Mouse (Mus musculus): ENCODE measurements around the gene Knop1.

Knop1 gene

GRCm38 (mm10) chr7:118848796-118849195, 7.3 kb downstream of the Knop1 start:
- no peak for DNase-seq (ENCODE audit: low spot score in 2 of 2)

- DNase-seq (ENCODE audit: low spot score in 2 of 2): no peak
These were observed 9.7 kb downstream of the Knop1 start for GRCm38 (mm10) chr7:118846329-118846728.

GRCm38 (mm10) chr7:118845141-118845540, 10.9 kb downstream of the Knop1 start:
- DNase-seq (ENCODE audit: low spot score in 2 of 2): no peak

GRCm38 (mm10) chr7:118842938-118843337, 13.1 kb downstream of the Knop1 start:
- DNase-seq (ENCODE audit: low spot score in 2 of 2): no peak

- no peak for DNase-seq (ENCODE audit: low spot score in 2 of 2)
These were observed 14.3 kb downstream of the Knop1 start for GRCm38 (mm10) chr7:118841796-118842195.

GRCm38 (mm10) chr7:118841030-118841745, 14.9 kb downstream of the Knop1 start:
- DNase-seq (ENCODE audit: low spot score in 2 of 2): no peak

GRCm38 (mm10) chr7:118837901-118838300, 18.2 kb downstream of the Knop1 start:
- no peak for DNase-seq (ENCODE audit: low spot score in 2 of 2)

GRCm38 (mm10) chr7:118827975-118828416, 28.1 kb downstream of the Knop1 start:
- DNase-seq (ENCODE audit: low spot score in 2 of 2): no peak

- no peak for DNase-seq (ENCODE audit: low spot score in 2 of 2)
These were observed 31.6 kb downstream of the Knop1 start for GRCm38 (mm10) chr7:118824451-118824850.

GRCm38 (mm10) chr7:118821887-118822556, 34.0 kb downstream of the Knop1 start:
- DNase-seq (ENCODE audit: low spot score in 2 of 2): no peak

- DNase-seq (ENCODE audit: low spot score in 2 of 2): no peak
These were observed 34.7 kb downstream of the Knop1 start for GRCm38 (mm10) chr7:118821356-118821755.

- no peak for DNase-seq (ENCODE audit: low spot score in 2 of 2)
These were observed 36.4 kb downstream of the Knop1 start for GRCm38 (mm10) chr7:118819666-118820065.

GRCm38 (mm10) chr7:118817741-118818140, 38.3 kb downstream of the Knop1 start:
- no peak for DNase-seq (ENCODE audit: low spot score in 2 of 2)

- DNase-seq (ENCODE audit: low spot score in 2 of 2): no peak
These were observed 39.8 kb downstream of the Knop1 start for GRCm38 (mm10) chr7:118816275-118816674.

GRCm38 (mm10) chr7:118813592-118813991, 42.5 kb downstream of the Knop1 start:
- no peak for DNase-seq (ENCODE audit: low spot score in 2 of 2)

GRCm38 (mm10) chr7:118811407-118812106, 44.5 kb downstream of the Knop1 start:
- no peak for DNase-seq (ENCODE audit: low spot score in 2 of 2)

GRCm38 (mm10) chr7:118807899-118808298, 48.2 kb downstream of the Knop1 start:
- DNase-seq (ENCODE audit: low spot score in 2 of 2): no peak

- no peak for DNase-seq (ENCODE audit: low spot score in 2 of 2)
These were observed 49.2 kb downstream of the Knop1 start for GRCm38 (mm10) chr7:118806631-118807411.

GRCm38 (mm10) chr7:118803425-118803824, 52.6 kb downstream of the Knop1 start:
- DNase-seq (ENCODE audit: low spot score in 2 of 2): no peak

- no peak for DNase-seq (ENCODE audit: low spot score in 2 of 2)
These were observed 54.3 kb downstream of the Knop1 start for GRCm38 (mm10) chr7:118801791-118802190.

- DNase-seq (ENCODE audit: low spot score in 2 of 2): no peak
These were observed 55.8 kb downstream of the Knop1 start for GRCm38 (mm10) chr7:118800112-118800734.

All from spleen, postnatal 10 days (tissue).